Mouse (Mus musculus) bone marrow macrophage, adult 2 months (primary cell): ENCODE data around the gene Ndc80. TPM values are rescaled to one million over a fixed set of nuclear protein-coding genes. Genes with fewer than 3 reads are reported as not detected.
"Not testable (repeated sequence)": the region's sequence is repeated elsewhere in the genome, so short reads cannot be mapped to it uniquely, and the experiment has no call there.

Experiments used
- H3K27ac ChIP-seq: 2 replicates; pipeline ENCODE4 v1.5.1; 2012; ENCODE audit warnings: low read depth, low read length; ENCODE audit not compliant: insufficient read depth
- H3K4me1 ChIP-seq: 2 replicates; pipeline ENCODE4 v1.6.1; 2012; ENCODE audit warnings: low read length; ENCODE audit not compliant: control insufficient read depth, insufficient read depth
- H3K4me3 ChIP-seq: 2 replicates; pipeline ENCODE4 v1.5.1; 2012; ENCODE audit warnings: mild to moderate bottlenecking, low read length, moderate library complexity; ENCODE audit not compliant: insufficient read depth
- CTCF ChIP-seq: IDR thresholded peaks from 2 replicates; pipeline ENCODE4 v1.5.1; 2012; ENCODE audit warnings: low read depth, mild to moderate bottlenecking, low read length, moderate library complexity
- POLR2A ChIP-seq: IDR thresholded peaks from 2 replicates; pipeline ENCODE4 v1.6.1; 2012; ENCODE audit warnings: mild to moderate bottlenecking, low read depth, low read length, borderline replicate concordance
- polyA plus RNA-seq: library from polyadenylated mRNA; stranded (reverse); fragments of >200 nt; gene quantifications from 2 replicates; pipeline ENCODE4 v1.2.4, GENCODE M21; 2012; ENCODE audit not compliant: missing spikeins, insufficient read depth, insufficient read length

Gene Ndc80
- polyA plus RNA-seq, 1 experiment, result 34.5 TPM

GRCm38 (mm10) chr17:71479381-71479901, 47.2 kb downstream of the Ndc80 start:
- H3K27ac ChIP-seq, result no peak overlapping the region
- TF ChIP-seq POLR2A, result no peak
- TF ChIP-seq CTCF, result no peak

GRCm38 (mm10) chr17:71477481-71477880, 49.2 kb downstream of the Ndc80 start:
- Histone ChIP-seq H3K27ac (no peak overlapping the region), H3K4me3 (no peak overlapping the region), H3K4me1 (peaks cover 9% of the 10 kb centered on the region)
- TF ChIP-seq CTCF (no peak), POLR2A (no peak)

More at GRCm38 (mm10) chr17:71479381-71479901, 47.2 kb downstream of the Ndc80 start:
- Histone ChIP-seq H3K4me1 (0 out of 2 replicates have a peak, but pooled peaks cover 2% of the 10 kb centered on the region), H3K4me3 (no peak overlapping the region)

- no peak for TF ChIP-seq CTCF
- no peak for TF ChIP-seq POLR2A
- Histone ChIP-seq H3K27ac (no peak overlapping the region), H3K4me1 (peaks cover 12% of the 10 kb centered on the region), H3K4me3 (no peak overlapping the region)
Measured at GRCm38 (mm10) chr17:71476346-71477020, 50.2 kb downstream of the Ndc80 start.

- Histone ChIP-seq H3K4me1 (peaks cover 14% of the 10 kb centered on the region), H3K4me3 (peak overlapping the region; percentile 99), H3K27ac (peak overlapping the region; percentile 81)
- TF ChIP-seq POLR2A, result no peak
- TF ChIP-seq CTCF, result no peak
Measured at GRCm38 (mm10) chr17:71475705-71476089, 51.0 kb downstream of the Ndc80 start.

GRCm38 (mm10) chr17:71474762-71475704, 51.6 kb downstream of the Ndc80 start, which contains the start of gene Smchd1:
Gene Smchd1 (minus strand): TSS chr17:71475343.
- Histone ChIP-seq H3K4me1 (peaks cover 17% of the 10 kb centered on the region), H3K27ac (peak within 1 kb of the TSS; percentile 81), H3K4me3 (peak within 1 kb of the TSS; percentile 99)
- no peak for TF ChIP-seq CTCF
- TF ChIP-seq POLR2A, result no peak

GRCm38 (mm10) chr17:71474128-71474527, 52.5 kb downstream of the Ndc80 start:
- H3K4me1 ChIP-seq, result peaks cover 17% of the 10 kb centered on the region
- H3K27ac ChIP-seq, result no peak overlapping the region
- H3K4me3 ChIP-seq, result peak overlapping the region; percentile 99
- TF ChIP-seq POLR2A (no peak), CTCF (no peak)

GRCm38 (mm10) chr17:71471261-71471660, 55.4 kb downstream of the Ndc80 start:
- no peak overlapping the region for H3K27ac ChIP-seq
- H3K4me1 ChIP-seq, result peaks cover 17% of the 10 kb centered on the region
- TF ChIP-seq CTCF (no peak), POLR2A (no peak)
- H3K4me3 ChIP-seq, result no peak overlapping the region

GRCm38 (mm10) chr17:71460312-71460711, 66.3 kb downstream of the Ndc80 start:
- TF ChIP-seq CTCF (no peak), POLR2A (no peak)
- Histone ChIP-seq H3K4me3 (no peak overlapping the region), H3K27ac (no peak overlapping the region)

GRCm38 (mm10) chr17:71459818-71460217, 66.8 kb downstream of the Ndc80 start, which contains the start of gene Gm4707:
Gene Gm4707 (minus strand): TSS chr17:71459918.
- H3K4me3 ChIP-seq, result no peak within 1 kb of the TSS
- no peak within 1 kb of the TSS for H3K27ac ChIP-seq
- no peak for TF ChIP-seq POLR2A
- TF ChIP-seq CTCF, result no peak
- H3K4me1 ChIP-seq, result no peaks in the 10 kb centered on the region

More at GRCm38 (mm10) chr17:71460312-71460711, 66.3 kb downstream of the Ndc80 start:
- no peaks in the 10 kb centered on the region for H3K4me1 ChIP-seq

- H3K4me1 ChIP-seq, H3K4me3 ChIP-seq, H3K27ac ChIP-seq: not testable (repeated sequence)
Measured at GRCm38 (mm10) chr17:71457361-71457760, 69.3 kb downstream of the Ndc80 start.
